Mouse (Mus musculus) small intestine, adult 2 months (tissue): Measurements from ENCODE around the gene Ubr4.

Source experiments
- CTCF ChIP-seq: fragments of 200-500 bp; IDR thresholded peaks from 2 replicates; pipeline ENCODE4 v1.5.1; 2012; ENCODE audit warnings: low read depth, mild to moderate bottlenecking, control low read depth, inconsistent platforms, low read length, moderate library complexity, mixed read lengths; ENCODE audit not compliant: insufficient replicate concordance, insufficient read length; ENCODE audit errors: extremely low read depth
- POLR2A ChIP-seq: fragments of 200-500 bp; IDR thresholded peaks from 2 replicates; pipeline ENCODE4 v1.6.1; 2012; ENCODE audit warnings: low read depth, mild to moderate bottlenecking, control low read depth, inconsistent platforms, low read length, moderate library complexity

GRCm38 (mm10) chr4:139367336-139367735 is 14.9 kb downstream of the Ubr4 start:
- no peak for TF ChIP-seq CTCF
- no peak for TF ChIP-seq POLR2A
